Mouse (Mus musculus) CH12.LX (cell line): ENCODE data around the gene Syn3.

Source experiments
- CTCF ChIP-seq, 2 experiments: IDR thresholded peaks in 1 of 2; conservative IDR thresholded peaks in 1 of 2; 2 replicates each; pipeline ENCODE4 v1.5.1; 2011 to 2012; ENCODE audit warnings: low read depth in 2 of 2, low read length in 2 of 2, improper control_type of control experiment in 1 of 2, inconsistent platforms in 1 of 2, mild to moderate bottlenecking in 1 of 2, moderate library complexity in 1 of 2
- GABPA ChIP-seq: IDR thresholded peaks from 2 replicates; pipeline ENCODE4 v1.6.1; 2012; ENCODE audit warnings: low read depth, low read length, improper control_type of control experiment, inconsistent platforms; ENCODE audit not compliant: insufficient replicate concordance
- IRF4 ChIP-seq: IDR thresholded peaks from 2 replicates; pipeline ENCODE4 v1.6.1; 2014; ENCODE audit warnings: low read depth, mild to moderate bottlenecking, inconsistent platforms, low read length, improper control_type of control experiment
- MAX ChIP-seq: IDR thresholded peaks from 2 replicates; pipeline ENCODE4 v1.6.1; 2011; ENCODE audit warnings: low read length, improper control_type of control experiment
- POLR2A ChIP-seq: IDR thresholded peaks from 2 replicates; pipeline ENCODE4 v1.6.1; 2011; ENCODE audit warnings: low read depth, mild to moderate bottlenecking, improper control_type of control experiment, low read length
- ZC3H11A ChIP-seq: IDR thresholded peaks from 2 replicates; pipeline ENCODE4 v1.6.1; 2012; ENCODE audit warnings: low read depth, mild to moderate bottlenecking, inconsistent platforms, low read length, improper control_type of control experiment

GRCm38 (mm10) chr10:86322006-86322405 lies 176.7 kb downstream of the Syn3 start:
- no peak for TF ChIP-seq IRF4
- TF ChIP-seq POLR2A, result no peak
- no peak for TF ChIP-seq MAX
- TF ChIP-seq GABPA, result no peak
- peak in 1 of 2 experiments; percentile 35; a peak in 2 of 4 replicates for TF ChIP-seq CTCF (conservative IDR thresholded peaks at IDR 0.05 in 1 of 2, IDR thresholded peaks at IDR 0.05 in 1 of 2; ENCODE audit: low read depth in 2 of 2, low read length in 2 of 2)
- no peak for TF ChIP-seq ZC3H11A
